Mouse (Mus musculus) hindbrain, embryonic 15.5 days (tissue): Measurements from ENCODE around the gene Fto. TPM values are rescaled to one million over a fixed set of nuclear protein-coding genes. Genes with fewer than 3 reads are reported as not detected.

Experiments used
- ATAC-seq: fragments of 200-750 bp; cut with Nextera tagmentation; 2 replicates; pipeline ENCODE4 v1.8.0; 2017; ENCODE audit warnings: low read depth, moderate number of reproducible peaks, moderate TSS enrichment; ENCODE audit not compliant: low FRiP score
- H3K27ac ChIP-seq: fragments of 300-500 bp; sonication (generic); replicated peaks from 2 replicates; pipeline ENCODE4 v1.5.1; 2015; ENCODE audit warnings: mild to moderate bottlenecking, inconsistent platforms
- H3K27me3 ChIP-seq: fragments of 300-500 bp; sonication (generic); 2 replicates; pipeline ENCODE4 v1.6.1; 2015; ENCODE audit warnings: control low read depth, inconsistent platforms
- H3K36me3 ChIP-seq: fragments of 300-500 bp; sonication (generic); 2 replicates; pipeline ENCODE4 v1.6.1; 2015; ENCODE audit warnings: control low read depth, inconsistent platforms
- H3K4me1 ChIP-seq: fragments of 300-500 bp; sonication (generic); replicated peaks from 2 replicates; pipeline ENCODE4 v1.6.1; 2015; ENCODE audit warnings: control low read depth, inconsistent platforms
- H3K4me2 ChIP-seq: fragments of 300-500 bp; sonication (generic); 2 replicates; pipeline ENCODE4 v1.6.1; 2015; ENCODE audit warnings: moderate library complexity, mild to moderate bottlenecking, inconsistent platforms
- H3K4me3 ChIP-seq: fragments of 300-500 bp; sonication (generic); 2 replicates; pipeline ENCODE4 v1.5.1; 2015; ENCODE audit warnings: mild to moderate bottlenecking, inconsistent platforms
- H3K9ac ChIP-seq: fragments of 300-500 bp; sonication (generic); 2 replicates; pipeline ENCODE4 v1.6.1; 2015; ENCODE audit warnings: inconsistent platforms
- H3K9me3 ChIP-seq: fragments of 300-500 bp; sonication (generic); 2 replicates; pipeline ENCODE4 v1.6.1; 2016; ENCODE audit warnings: control low read depth, inconsistent platforms
- WGBS: fragments of 180-500 bp; shearing (Covaris S2); methylation state at CpG from one replicate; pipeline ENCODE4 v1.1.7; 2015; 5-methylcytosine and 5-hydroxymethylcytosine counted together
- polyA plus RNA-seq: library from polyadenylated mRNA; unstranded; fragments of >200 nt; fragmentation: Nextera tagmentation; extraction: Ambion mirVana; gene quantifications from 2 replicates; pipeline ENCODE4 v1.2.1, GENCODE M21; 2015

Fto gene
- polyA plus RNA-seq, 1 experiment from 2014 or later, result 158 TPM

GRCm38 (mm10) chr8:91350628-91351027 lies 37.3 kb downstream of the Fto start:
- H3K36me3 ChIP-seq, result no peaks in the 10 kb centered on the region
- no peak overlapping the region for H3K9ac ChIP-seq
- no peaks in the 10 kb centered on the region for H3K9me3 ChIP-seq
- WGBS, result 63% methylated on average over 7 of the region's 7 CpGs
- no peak overlapping the region for H3K4me2 ChIP-seq
- peaks cover 15% of the 10 kb centered on the region for H3K4me1 ChIP-seq
- no peak for ATAC-seq
- H3K27ac ChIP-seq, result no peak overlapping the region
- no peaks in the 10 kb centered on the region for H3K27me3 ChIP-seq
- H3K4me3 ChIP-seq, result no peak overlapping the region

GRCm38 (mm10) chr8:91352598-91352997 lies 39.3 kb downstream of the Fto start:
- WGBS, result 93% methylated on average over 3 of the region's 3 CpGs
- Histone ChIP-seq H3K9me3 (no peaks in the 10 kb centered on the region), H3K4me1 (peaks cover 30% of the 10 kb centered on the region), H3K27me3 (no peaks in the 10 kb centered on the region), H3K4me3 (no peak overlapping the region), H3K36me3 (no peaks in the 10 kb centered on the region), H3K27ac (no peak overlapping the region), H3K9ac (no peak overlapping the region), H3K4me2 (no peak overlapping the region)
- ATAC-seq, result no peak

GRCm38 (mm10) chr8:91353062-91353461 lies 39.7 kb downstream of the Fto start:
- Histone ChIP-seq H3K27ac (no peak overlapping the region), H3K4me1 (peaks cover 31% of the 10 kb centered on the region), H3K9me3 (no peaks in the 10 kb centered on the region), H3K4me2 (no peak overlapping the region), H3K9ac (no peak overlapping the region), H3K4me3 (no peak overlapping the region), H3K36me3 (no peaks in the 10 kb centered on the region), H3K27me3 (no peaks in the 10 kb centered on the region)
- 80% methylated on average over 5 of the region's 5 CpGs for WGBS
- ATAC-seq, result no peak

GRCm38 (mm10) chr8:91353907-91354306 lies 40.6 kb downstream of the Fto start:
- Histone ChIP-seq H3K36me3 (no peaks in the 10 kb centered on the region), H3K27me3 (no peaks in the 10 kb centered on the region), H3K4me2 (no peak overlapping the region), H3K9me3 (no peaks in the 10 kb centered on the region), H3K9ac (no peak overlapping the region), H3K4me3 (no peak overlapping the region), H3K4me1 (peaks cover 37% of the 10 kb centered on the region), H3K27ac (no peak overlapping the region)
- no peak for ATAC-seq
- 95% methylated on average over 4 of the region's 4 CpGs for WGBS

- H3K27me3 ChIP-seq, result no peaks in the 10 kb centered on the region
- no peaks in the 10 kb centered on the region for H3K36me3 ChIP-seq
- H3K27ac ChIP-seq, result peak overlapping the region; percentile 23
- H3K4me1 ChIP-seq, result peaks cover 37% of the 10 kb centered on the region
- H3K9me3 ChIP-seq, result no peaks in the 10 kb centered on the region
- WGBS, result 24% methylated on average over 10 of the region's 10 CpGs
- peak; percentile 12; the same call in 1 of the 2 replicates for ATAC-seq
- H3K4me3 ChIP-seq, result no peak overlapping the region
- H3K4me2 ChIP-seq, result peak overlapping the region; percentile 10; the same call in 1 of the 2 replicates
- no peak overlapping the region for H3K9ac ChIP-seq
Observed at GRCm38 (mm10) chr8:91355301-91355905, 42.1 kb downstream of the Fto start.

- Histone ChIP-seq H3K36me3 (no peaks in the 10 kb centered on the region), H3K4me3 (no peak overlapping the region), H3K4me1 (peaks cover 34% of the 10 kb centered on the region), H3K27ac (peak overlapping the region; percentile 23; the same call in 1 of the 2 replicates), H3K4me2 (peak overlapping the region; percentile 10; the same call in 1 of the 2 replicates), H3K27me3 (no peaks in the 10 kb centered on the region), H3K9ac (no peak overlapping the region), H3K9me3 (no peaks in the 10 kb centered on the region)
- 43% methylated on average over 11 of the region's 11 CpGs for WGBS
- ATAC-seq, result peak; percentile 44; the same call in 1 of the 2 replicates
Observed at GRCm38 (mm10) chr8:91355956-91356699, 42.8 kb downstream of the Fto start.

GRCm38 (mm10) chr8:91357493-91358014 lies 44.2 kb downstream of the Fto start:
- Histone ChIP-seq H3K9me3 (no peaks in the 10 kb centered on the region), H3K27ac (no peak overlapping the region), H3K9ac (no peak overlapping the region), H3K4me3 (no peak overlapping the region), H3K36me3 (no peaks in the 10 kb centered on the region), H3K4me2 (no peak overlapping the region), H3K27me3 (no peaks in the 10 kb centered on the region), H3K4me1 (peaks cover 34% of the 10 kb centered on the region)
- ATAC-seq, result no peak
- 90% methylated on average over 4 of the region's 4 CpGs for WGBS

- peaks cover 34% of the 10 kb centered on the region for H3K4me1 ChIP-seq
- H3K27ac ChIP-seq, result no peak overlapping the region
- H3K27me3 ChIP-seq, result no peaks in the 10 kb centered on the region
- H3K36me3 ChIP-seq, result no peaks in the 10 kb centered on the region
- H3K4me3 ChIP-seq, result no peak overlapping the region
- no peak overlapping the region for H3K4me2 ChIP-seq
- H3K9me3 ChIP-seq, result no peaks in the 10 kb centered on the region
- WGBS, result 81% methylated on average over 5 of the region's 5 CpGs
- no peak for ATAC-seq
- no peak overlapping the region for H3K9ac ChIP-seq
Observed at GRCm38 (mm10) chr8:91358016-91358415, 44.7 kb downstream of the Fto start.

GRCm38 (mm10) chr8:91359511-91359910 lies 46.2 kb downstream of the Fto start:
- Histone ChIP-seq H3K9me3 (no peaks in the 10 kb centered on the region), H3K9ac (no peak overlapping the region), H3K4me1 (peaks cover 38% of the 10 kb centered on the region), H3K27me3 (no peaks in the 10 kb centered on the region; the same call in 1 of the 2 replicates), H3K36me3 (no peaks in the 10 kb centered on the region), H3K27ac (no peak overlapping the region), H3K4me2 (no peak overlapping the region), H3K4me3 (no peak overlapping the region)
- WGBS, result 71% methylated on average over 9 of the region's 9 CpGs
- ATAC-seq, result no peak

GRCm38 (mm10) chr8:91360644-91361357 lies 47.5 kb downstream of the Fto start:
- no peaks in the 10 kb centered on the region; the same call in 1 of the 2 replicates for H3K27me3 ChIP-seq
- peaks cover 38% of the 10 kb centered on the region for H3K4me1 ChIP-seq
- no peak overlapping the region for H3K4me3 ChIP-seq
- H3K27ac ChIP-seq, result no peak overlapping the region
- no peak overlapping the region for H3K9ac ChIP-seq
- no peak for ATAC-seq
- H3K4me2 ChIP-seq, result no peak overlapping the region
- H3K36me3 ChIP-seq, result no peaks in the 10 kb centered on the region
- H3K9me3 ChIP-seq, result no peaks in the 10 kb centered on the region
- WGBS, result 90% methylated on average over 10 of the region's 10 CpGs

- Histone ChIP-seq H3K36me3 (no peaks in the 10 kb centered on the region), H3K4me1 (peaks cover 24% of the 10 kb centered on the region), H3K9me3 (no peaks in the 10 kb centered on the region), H3K27me3 (no peaks in the 10 kb centered on the region; the same call in 1 of the 2 replicates), H3K4me2 (no peak overlapping the region), H3K9ac (no peak overlapping the region), H3K4me3 (no peak overlapping the region), H3K27ac (no peak overlapping the region)
- 89% methylated on average over 10 of the region's 10 CpGs for WGBS
- ATAC-seq, result no peak
Observed at GRCm38 (mm10) chr8:91363272-91363860, 50.0 kb downstream of the Fto start.
